11 mouse cellular contexts compared by ENCODE assay signal in the genomic region with DNA sequence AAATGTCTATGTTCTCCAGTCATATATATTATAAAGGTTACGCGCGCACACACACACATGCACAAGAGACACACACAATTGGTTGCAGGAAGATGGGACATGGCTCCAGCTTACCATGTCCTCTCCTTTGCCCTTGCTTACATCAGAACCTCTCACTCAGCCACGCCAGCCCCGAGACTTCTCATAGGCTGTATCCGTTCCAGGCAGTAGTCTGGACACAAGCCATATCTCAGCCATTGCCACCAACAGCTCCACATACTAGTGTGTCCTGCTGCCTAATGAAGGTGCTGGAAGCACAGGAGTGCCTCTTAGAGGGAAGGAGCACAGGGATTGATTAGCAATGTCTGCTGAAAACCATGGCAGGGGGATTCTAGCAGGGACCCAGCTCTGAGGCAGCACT.
"Had no signal": no experiment of that assay in that cellular context is flagged by ENCODE, and none has a peak within 500 bp of the region (broad histone marks: within the 10 kb centered on the region; RNA-seq: fewer than 3 reads in every experiment).

No protein-coding gene starts in this region.

- DNase-seq: kidney, postnatal 14 days; layer of hippocampus, adult 9-11 months; liver, embryonic 13.5 days; lung, adult 2 months; lung, postnatal 14 days; lung, postnatal 4 days; midbrain, embryonic 14.5 days; thymus, adult 18-20 months; thymus, postnatal 36 days had no signal

- H3K9ac ChIP-seq: liver, embryonic 13.5 days had no signal

- H3K36me3 ChIP-seq: liver, embryonic 13.5 days had no signal

- H3K27ac ChIP-seq: layer of hippocampus, adult 2 months; liver, embryonic 13.5 days had no signal

- H3K9me3 ChIP-seq: liver, embryonic 13.5 days had no signal

- H3K4me3 ChIP-seq: layer of hippocampus, adult 2 months; liver, embryonic 13.5 days had no signal

- H3K27me3 ChIP-seq: liver, embryonic 13.5 days had no signal

- H3K4me2 ChIP-seq: liver, embryonic 13.5 days; midbrain, embryonic 11.5 days had no signal
